Mouse (Mus musculus) ovary, adult 2 months (tissue): ENCODE measurements around the gene Ptcd3. TPM values are rescaled to one million over a fixed set of nuclear protein-coding genes. Genes with fewer than 3 reads are reported as not detected.

Source experiments
- polyA plus RNA-seq: library from polyadenylated mRNA; depleted of rRNA; stranded (reverse); fragments of >200 nt; gene quantifications from 2 replicates; pipeline ENCODE4 v1.2.3, GENCODE M21; 2012; rRNA removed

Ptcd3 gene
- 6.9 and 10.0 TPM in 2 replicates for polyA plus RNA-seq

DNA sequence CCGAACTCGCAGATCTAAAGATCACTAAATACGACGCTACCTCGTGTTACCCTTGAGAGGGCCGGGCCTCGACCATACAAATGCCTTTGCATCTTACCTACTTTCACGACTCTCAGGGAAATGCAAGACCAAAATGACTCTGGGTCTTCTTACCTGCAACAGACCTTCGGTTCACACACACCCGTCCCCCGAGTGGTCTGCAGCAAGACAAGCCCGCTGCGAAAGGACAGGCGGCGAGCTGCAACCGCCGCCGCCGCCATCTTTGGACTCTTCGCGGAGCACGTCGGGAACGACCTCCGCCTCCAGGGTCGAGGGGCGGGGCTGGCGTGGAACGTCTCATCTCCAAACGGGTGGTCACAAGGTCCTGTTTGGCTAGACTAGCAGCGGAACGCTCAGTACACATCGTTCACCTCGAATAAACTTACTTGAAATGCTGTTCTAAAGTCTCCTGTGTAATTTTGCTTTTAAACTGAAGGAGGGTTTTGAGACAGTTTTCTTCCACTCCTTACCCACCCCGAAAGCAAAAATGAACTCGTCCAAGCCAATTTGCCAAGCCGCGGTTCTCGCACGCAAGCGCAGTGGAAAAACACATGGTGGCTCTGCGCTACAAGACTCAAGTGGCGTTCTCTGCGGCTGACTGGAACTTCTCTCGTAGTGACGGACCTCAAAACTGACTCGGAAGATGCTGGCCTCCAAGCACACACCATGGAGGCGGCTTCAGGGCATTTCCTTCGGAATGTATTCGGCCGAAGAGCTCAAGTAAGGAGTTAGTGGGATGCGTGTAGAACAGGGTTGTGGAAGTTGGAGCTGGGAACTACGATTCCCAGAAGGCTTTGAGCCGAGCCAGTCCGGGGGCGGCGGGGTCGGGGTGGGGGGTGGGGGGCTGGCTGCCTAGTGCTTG is at the start of gene Ptcd3, which contains the start of gene Polr1a:
Ptcd3 (minus strand) TSS at position 270 of the 901 bp plus-strand sequence.
Polr1a (plus strand) TSS at position 573 of the 901 bp plus-strand sequence.

DNA sequence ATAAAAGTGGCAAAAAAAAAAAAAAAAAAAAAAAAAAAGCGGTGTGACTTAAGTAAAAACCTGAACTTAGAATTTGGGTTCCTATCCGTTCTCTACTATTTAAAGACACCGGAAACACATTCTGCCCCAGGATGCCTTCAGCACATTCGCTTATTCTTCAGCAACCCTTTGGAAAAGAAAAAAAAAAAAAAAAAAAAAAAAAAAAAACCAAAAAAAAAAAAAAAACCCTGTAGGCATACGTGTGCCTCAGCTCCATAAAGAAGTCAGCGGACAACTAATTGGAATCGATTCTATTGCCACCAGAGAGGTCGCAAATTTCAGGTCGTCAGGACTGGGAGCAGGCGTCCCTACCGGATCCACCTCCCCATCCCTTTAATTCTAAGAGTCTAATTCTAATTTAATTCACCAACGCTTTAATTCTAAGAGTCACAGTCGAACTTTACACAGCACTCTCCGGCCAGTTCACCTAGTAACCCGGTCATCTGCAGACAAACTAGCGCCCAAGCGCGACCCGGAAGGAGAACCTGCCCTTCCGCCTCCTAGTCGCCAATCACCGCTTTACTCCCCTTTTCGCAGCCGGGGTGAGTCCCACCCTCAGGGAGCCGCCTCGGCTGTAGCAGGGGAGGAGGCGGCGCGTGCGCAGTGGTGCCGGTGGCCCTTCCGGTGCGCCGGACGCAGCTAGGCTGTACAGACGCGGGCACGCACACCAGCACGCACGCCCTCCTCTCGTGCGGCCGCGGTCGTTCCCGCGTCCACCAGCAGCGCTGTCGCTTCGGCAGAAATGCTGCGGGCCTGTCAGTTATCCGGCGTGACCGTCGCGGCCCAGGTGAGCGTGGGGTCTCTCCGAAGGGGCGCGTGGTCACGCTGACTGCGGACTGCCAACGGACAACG is 77.6 kb downstream of the Ptcd3 start, which contains the start of gene Immt:
Immt (plus strand) TSS at position 642 of the 891 bp plus-strand sequence.

Other genes starting within 250 kb of the Ptcd3 start
- 6.3 and 6.9 TPM in 2 replicates for gene Reep1, start 201.2 kb downstream of the Ptcd3 start, polyA plus RNA-seq
- gene Mrpl35, start 81.8 kb downstream of the Ptcd3 start, polyA plus RNA-seq = 4.3 and 6.4 TPM in 2 replicates
- 47.0 and 51.4 TPM in 2 replicates for gene Immt, start 77.4 kb downstream of the Ptcd3 start, polyA plus RNA-seq
- gene Polr1a, start 303 bp upstream of the Ptcd3 start, polyA plus RNA-seq = 41.5 and 50.1 TPM in 2 replicates
- 194 and 215 TPM in 2 replicates for gene St3gal5, start 188.8 kb upstream of the Ptcd3 start, polyA plus RNA-seq